Mouse (Mus musculus): ENCODE results near the gene Rabl6.

Gene Rabl6

DNA sequence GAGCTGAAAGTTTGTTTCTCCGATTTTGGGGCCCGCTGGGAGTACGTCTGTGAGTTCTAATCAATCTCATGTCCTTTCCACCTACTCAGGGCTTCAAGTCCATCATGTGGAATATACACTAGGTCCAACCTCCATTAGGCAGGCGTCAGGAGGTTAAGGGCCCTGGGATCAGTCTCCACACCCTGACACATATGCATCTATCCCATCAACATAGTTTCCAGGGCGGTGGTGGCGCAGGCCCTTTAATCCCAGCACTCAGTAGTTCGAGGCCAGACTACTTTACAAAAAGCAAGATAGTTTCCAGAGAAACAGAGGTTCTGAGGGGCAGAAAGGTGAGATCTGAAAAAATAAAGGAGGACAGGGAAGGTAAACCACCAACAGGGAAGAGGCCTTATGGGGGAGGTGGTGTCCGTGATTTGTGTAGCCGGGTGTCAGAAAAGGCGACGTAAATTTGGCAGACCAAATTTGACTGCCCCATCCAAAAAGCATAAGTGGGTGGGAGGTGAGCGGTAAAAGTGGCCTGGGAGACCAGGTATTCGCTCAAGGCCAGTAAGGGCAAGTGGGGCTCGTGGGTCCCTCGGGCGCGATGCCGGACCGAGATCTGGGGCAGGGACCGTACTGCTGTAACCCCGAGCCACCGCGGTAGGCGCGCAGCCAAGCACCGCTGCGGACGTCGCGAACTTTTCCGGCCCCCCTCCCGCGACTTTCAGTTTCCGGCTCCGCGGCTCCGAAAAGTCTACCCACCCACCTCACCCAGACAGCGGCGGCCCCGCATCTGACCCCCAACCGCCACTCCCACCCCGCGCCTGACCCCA is 62.1 kb downstream of the Rabl6 start:
- DNase-seq (ENCODE audit: low spot score) = peak; percentile 78

DNA sequence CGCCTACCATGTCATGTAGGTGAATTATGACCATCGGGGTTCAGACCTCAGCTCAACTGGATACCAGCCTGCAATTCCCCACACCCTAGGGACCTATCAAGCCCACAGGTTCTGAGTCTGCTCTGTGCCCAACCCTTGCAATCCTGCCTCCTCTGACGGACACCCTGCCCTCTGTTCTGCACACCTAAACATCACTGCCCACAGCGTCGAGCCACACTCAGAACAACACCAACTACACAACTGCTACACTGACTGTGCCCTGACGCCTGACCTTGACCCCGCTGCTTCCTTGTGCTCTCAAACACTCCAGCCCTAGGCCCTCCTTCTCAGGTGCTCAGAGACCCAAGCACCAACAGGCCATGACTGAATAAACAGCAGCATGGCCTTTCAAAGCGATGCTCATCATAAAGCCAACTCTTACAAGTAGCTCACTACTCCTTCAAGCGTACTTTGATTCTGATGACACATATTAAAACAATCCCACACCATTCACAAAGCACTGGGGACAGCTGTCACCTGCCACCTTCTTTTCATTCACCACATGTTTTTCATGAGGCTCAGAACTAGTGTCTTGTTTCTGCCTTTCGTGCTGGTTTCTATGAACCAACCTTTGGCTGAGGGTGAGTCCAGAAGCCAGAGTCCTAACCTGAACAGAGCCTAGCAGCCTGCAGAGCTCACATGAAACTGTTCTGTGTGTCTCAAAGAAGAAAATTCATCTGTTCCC is 66.5 kb downstream of the Rabl6 start:
- DNase-seq (ENCODE audit: low spot score) = no peak

DNA sequence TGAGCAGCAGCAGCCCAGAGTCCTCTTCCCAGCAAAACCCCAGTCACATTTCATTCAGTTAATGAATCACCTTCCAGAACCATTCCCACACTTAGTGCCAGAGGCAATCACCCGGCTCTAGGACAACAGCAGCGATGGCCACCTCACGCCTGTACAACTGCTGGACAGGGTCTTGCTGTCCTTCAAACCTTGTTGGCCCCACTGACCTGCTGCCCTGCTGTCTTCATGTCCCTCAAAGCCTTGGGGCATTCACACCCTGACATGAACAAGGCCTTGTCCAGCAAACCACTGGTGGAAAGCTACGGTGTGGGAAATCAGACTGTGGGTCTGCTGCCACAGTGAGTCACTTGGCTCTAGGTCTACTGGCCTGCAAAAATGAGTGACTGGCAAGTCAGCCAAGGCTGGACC is 67.8 kb downstream of the Rabl6 start:
- no peak for DNase-seq (ENCODE audit: low spot score)

DNA sequence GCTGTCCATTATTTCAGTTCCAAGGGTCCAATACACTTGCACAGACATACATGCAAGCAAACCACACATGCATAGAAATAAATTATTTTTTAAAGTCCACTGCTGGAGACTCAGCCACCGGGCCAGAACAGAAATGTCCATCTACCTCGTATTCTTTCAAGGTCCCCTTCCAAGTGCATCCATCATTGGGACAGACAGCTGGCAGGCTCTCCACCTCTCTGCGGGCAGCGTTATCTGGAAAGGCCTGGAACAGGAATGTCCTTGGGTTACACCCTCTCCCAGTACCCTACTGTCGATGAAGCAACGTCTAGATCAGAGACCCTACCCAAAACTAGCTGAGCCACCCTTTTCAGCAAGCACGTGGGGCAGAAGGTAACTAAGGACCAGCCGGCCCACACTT is 71.8 kb downstream of the Rabl6 start:
- no peak for DNase-seq (ENCODE audit: low spot score)

DNA sequence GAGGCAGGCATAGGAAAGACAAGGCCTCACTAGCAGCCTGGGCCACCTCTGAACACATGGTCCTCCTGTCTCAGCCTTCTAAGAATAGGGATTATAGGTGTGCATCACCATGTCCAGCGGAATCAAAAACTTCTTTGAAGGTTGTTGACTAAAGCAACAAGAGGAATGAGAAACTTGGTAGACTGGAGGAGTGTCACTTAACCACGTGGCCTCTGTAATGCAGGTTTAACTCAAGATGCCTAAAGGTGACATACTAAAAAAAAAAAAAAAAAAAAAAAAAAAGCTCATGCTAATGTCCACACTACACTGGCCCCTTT is 73.5 kb downstream of the Rabl6 start:
- DNase-seq (ENCODE audit: low spot score) = no peak

DNA sequence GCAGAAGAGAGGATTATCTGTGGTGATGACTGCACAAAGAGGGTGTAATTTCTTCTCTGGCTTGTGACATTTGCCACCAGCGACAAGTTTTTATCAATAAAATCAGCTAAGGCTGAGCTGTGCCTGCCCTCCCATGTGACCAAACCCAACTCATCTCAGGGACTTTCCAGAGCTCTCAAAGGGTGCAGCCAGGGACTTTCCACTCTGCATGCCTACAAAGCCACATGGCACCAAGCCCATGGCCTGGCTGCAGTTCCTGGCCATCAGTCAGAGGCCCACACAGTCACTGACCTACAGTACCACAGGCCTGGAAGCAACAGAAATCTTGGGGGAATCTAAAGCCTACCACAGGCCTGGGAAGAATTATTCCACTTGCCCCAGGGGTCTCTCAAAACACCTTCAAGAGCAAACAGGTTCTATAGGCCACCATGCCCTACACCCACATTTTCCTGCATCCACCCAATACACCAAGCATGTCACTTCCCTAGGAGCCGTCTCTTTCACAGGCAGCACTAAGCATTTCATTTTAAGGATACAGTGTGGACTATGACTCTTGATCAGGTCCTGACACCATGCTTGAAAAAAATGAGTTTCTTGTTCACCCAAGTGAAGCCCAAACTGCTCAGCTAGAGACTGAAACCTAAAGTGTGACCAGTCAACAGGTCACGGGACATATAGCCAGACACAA is 74.0 kb downstream of the Rabl6 start:
- peak; percentile 51 for DNase-seq (ENCODE audit: low spot score)

DNA sequence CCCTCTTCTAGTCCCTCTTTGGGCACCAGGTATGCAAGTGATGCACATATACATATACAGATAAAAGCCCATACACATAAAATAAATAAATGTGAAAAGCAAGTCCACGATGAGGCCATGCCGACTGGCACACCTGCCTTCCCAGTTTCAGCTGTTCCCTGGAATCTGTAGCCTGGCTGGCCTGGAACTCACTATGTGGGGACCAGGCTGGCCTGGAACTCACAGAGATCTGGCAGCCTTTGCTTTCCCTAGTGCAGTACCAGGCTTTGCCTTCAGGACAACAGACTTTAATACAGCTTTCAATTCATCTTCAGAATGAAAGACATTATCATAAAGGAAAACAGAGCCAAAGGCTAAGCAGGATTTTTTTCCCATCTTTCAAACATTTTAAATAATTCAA is 74.6 kb downstream of the Rabl6 start:
- DNase-seq (ENCODE audit: low spot score) = no peak

Data from urinary bladder, postnatal 14 days (tissue).